Mouse (Mus musculus): ENCODE measurements around the gene Cd63. TPM values are rescaled to one million over a fixed set of nuclear protein-coding genes. Genes with fewer than 3 reads are reported as not detected.

The Cd63 gene
- total RNA-seq, 2 experiments from 2014 or later = 52.7 to 64.3 TPM

- intact Hi-C loops (cut with DNase I) = no loop called here
- DNase-seq = peak; percentile 98
Observed at GRCm38 (mm10) chr10:128923013-128923691, 22.4 kb downstream of the Cd63 start.

- no peak for DNase-seq
- intact Hi-C loops (cut with DNase I) = no loop called here
Observed at GRCm38 (mm10) chr10:128923935-128924334, 23.1 kb downstream of the Cd63 start, which contains the start of gene Bloc1s1. Gene Bloc1s1, minus strand, starts transcription at chr10:128924035.

- DNase-seq = peak; percentile 59
- intact Hi-C loops (cut with DNase I) = no loop called here
Observed at GRCm38 (mm10) chr10:128928356-128928755, 27.6 kb downstream of the Cd63 start.

- intact Hi-C loops (cut with DNase I) = no loop called here
- DNase-seq = peak; percentile 61
Observed at GRCm38 (mm10) chr10:128929638-128930378, 29.0 kb downstream of the Cd63 start.

GRCm38 (mm10) chr10:128931441-128931840 is 30.7 kb downstream of the Cd63 start:
- DNase-seq = no peak
- intact Hi-C loops (cut with DNase I) = no loop called here

GRCm38 (mm10) chr10:128933574-128933973 is 32.8 kb downstream of the Cd63 start, which contains the start of gene Itga7:
Gene Itga7, plus strand, starts transcription at chr10:128933818.
- DNase-seq = peak; percentile 66
- intact Hi-C loops (cut with DNase I) = no loop called here

GRCm38 (mm10) chr10:128933976-128934721 is 33.4 kb downstream of the Cd63 start:
- no peak for DNase-seq
- intact Hi-C loops (cut with DNase I) = no loop called here

- intact Hi-C loops (cut with DNase I) = no loop called here
- DNase-seq = no peak
Observed at GRCm38 (mm10) chr10:128934997-128935787, 34.4 kb downstream of the Cd63 start.

GRCm38 (mm10) chr10:128935826-128936440 is 35.1 kb downstream of the Cd63 start:
- intact Hi-C loops (cut with DNase I) = no loop called here
- DNase-seq = peak; percentile 28

GRCm38 (mm10) chr10:128937756-128938390 is 37.1 kb downstream of the Cd63 start:
- intact Hi-C loops (cut with DNase I) = no loop called here
- DNase-seq = peak; percentile 66

- peak; percentile 99 for DNase-seq
- intact Hi-C loops (cut with DNase I) = no loop called here
Observed at GRCm38 (mm10) chr10:128938457-128938856, 37.7 kb downstream of the Cd63 start.

GRCm38 (mm10) chr10:128938974-128939373 is 38.2 kb downstream of the Cd63 start:
- DNase-seq = peak; percentile 47
- intact Hi-C loops (cut with DNase I) = no loop called here

- DNase-seq = no peak
- intact Hi-C loops (cut with DNase I) = no loop called here
Observed at GRCm38 (mm10) chr10:128940475-128941061, 39.8 kb downstream of the Cd63 start.

- peak; percentile 66 for DNase-seq
- intact Hi-C loops (cut with DNase I) = no loop called here
Observed at GRCm38 (mm10) chr10:128945675-128946074, 44.9 kb downstream of the Cd63 start.

- intact Hi-C loops (cut with DNase I) = no loop called here
- DNase-seq = no peak
Observed at GRCm38 (mm10) chr10:128947496-128947895, 46.7 kb downstream of the Cd63 start.

- intact Hi-C loops (cut with DNase I) = no loop called here
- no peak for DNase-seq
Observed at GRCm38 (mm10) chr10:128950208-128950887, 49.6 kb downstream of the Cd63 start.

- intact Hi-C loops (cut with DNase I) = no loop called here
- no peak for DNase-seq
Observed at GRCm38 (mm10) chr10:128958340-128958739, 57.6 kb downstream of the Cd63 start.

- no peak for DNase-seq
- intact Hi-C loops (cut with DNase I) = no loop called here
Observed at GRCm38 (mm10) chr10:128960142-128960541, 59.4 kb downstream of the Cd63 start.
